Mouse (Mus musculus): ENCODE results near the gene Hopx. TPM values are rescaled to one million over a fixed set of nuclear protein-coding genes. Genes with fewer than 3 reads are reported as not detected.

The Hopx gene
- polyA plus RNA-seq, 1 experiment from 2014 or later, result 12.6 TPM

DNA sequence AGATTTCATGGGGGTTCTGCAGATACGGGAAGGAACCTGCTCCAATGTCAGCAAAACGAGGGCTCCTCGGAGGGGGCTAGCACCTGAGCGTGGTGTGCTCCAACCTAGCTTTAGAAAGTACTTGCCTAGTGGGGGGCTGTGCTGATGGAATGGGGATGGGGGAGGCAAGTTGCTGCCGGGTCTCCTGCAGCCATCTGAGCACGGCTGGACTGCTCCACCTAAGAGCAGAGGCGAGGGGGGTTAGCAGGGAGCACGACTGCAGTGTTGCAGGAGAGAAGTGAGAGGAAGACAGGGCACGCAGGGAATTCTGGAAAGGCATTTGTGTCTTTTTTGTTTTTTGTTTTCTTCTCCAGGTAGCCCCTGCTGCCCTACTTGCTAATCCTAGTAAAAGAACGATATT, 54.6 kb downstream of the Hopx start:
- 0 out of 2 replicates have a peak, but pooled peaks cover 5% of the 10 kb centered on the region for H3K4me1 ChIP-seq

DNA sequence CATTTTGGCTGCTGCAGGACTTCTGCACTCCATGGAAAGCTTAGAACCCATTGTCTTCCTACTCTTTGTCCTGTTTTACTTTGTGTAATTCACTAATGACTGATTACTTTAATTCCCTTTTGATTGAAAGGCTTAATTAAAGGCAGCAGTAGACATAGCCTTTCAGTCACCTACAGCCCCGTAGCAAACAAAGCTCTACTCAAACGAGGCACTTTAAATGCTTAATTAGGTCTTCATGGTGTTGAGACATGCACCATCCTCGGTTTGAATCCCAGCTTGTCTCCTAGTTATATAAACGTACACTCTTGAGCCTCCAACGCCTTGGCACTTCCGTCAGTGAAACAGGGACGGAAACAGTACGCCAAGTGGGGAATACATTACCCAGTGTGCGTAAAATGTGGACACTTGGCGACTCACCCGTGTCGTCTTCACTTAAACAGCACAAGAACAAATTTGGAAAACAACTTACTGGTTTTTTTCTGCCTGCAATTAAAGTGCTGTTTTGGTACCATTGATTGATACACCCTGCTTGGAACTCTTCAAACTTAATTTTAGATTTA, 58.0 kb downstream of the Hopx start:
- no peak overlapping the region for H3K9ac ChIP-seq
- H3K4me2 ChIP-seq, result no peak overlapping the region
- H3K36me3 ChIP-seq, result no peaks in the 10 kb centered on the region
- H3K27me3 ChIP-seq (replicated peaks), result no peaks in the 10 kb centered on the region
- 77% methylated on average over 12 of the region's 12 CpGs for WGBS
- ATAC-seq (ENCODE audit: extremely low read depth, insufficient number of reproducible peaks, low FRiP score, low TSS enrichment), result no peak
- H3K27ac ChIP-seq (replicated peaks), result no peak overlapping the region
- 0 out of 2 replicates have a peak, but pooled peaks cover 5% of the 10 kb centered on the region for H3K4me1 ChIP-seq
- H3K9me3 ChIP-seq, result 0 out of 2 replicates have a peak, but pooled peaks cover 7% of the 10 kb centered on the region
- no peak overlapping the region for H3K4me3 ChIP-seq

More for the DNA sequence above, 54.6 kb downstream of the Hopx start:
- Histone ChIP-seq H3K4me2 (no peak overlapping the region), H3K4me3 (no peak overlapping the region), H3K9me3 (no peaks in the 10 kb centered on the region), H3K27me3 (replicated peaks) (no peaks in the 10 kb centered on the region), H3K36me3 (no peaks in the 10 kb centered on the region), H3K9ac (no peak overlapping the region), H3K27ac (replicated peaks) (no peak overlapping the region)
- ATAC-seq (ENCODE audit: extremely low read depth, insufficient number of reproducible peaks, low FRiP score, low TSS enrichment), result no peak
- WGBS, result 40% methylated on average over 10 of the region's 10 CpGs

DNA sequence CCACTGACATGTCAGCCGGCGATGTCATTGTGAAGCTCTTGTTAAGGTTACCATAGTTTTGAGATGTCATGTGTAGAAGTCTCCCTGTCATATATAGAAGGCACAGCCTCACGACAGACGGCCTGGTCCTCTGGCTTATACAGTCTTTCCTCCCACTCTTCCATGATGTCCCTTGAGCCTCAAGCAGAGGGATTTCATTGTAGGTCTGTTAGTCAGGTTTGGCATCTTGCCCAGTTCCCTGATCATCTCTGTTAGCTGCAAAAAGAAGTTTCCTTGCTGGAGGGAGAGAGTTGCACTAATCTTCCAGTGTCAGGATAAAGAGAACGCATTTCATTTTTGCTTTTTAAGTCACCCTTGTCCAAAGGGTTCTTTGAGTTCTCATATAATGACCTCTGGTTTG, 62.3 kb downstream of the Hopx start:
- no peak for ATAC-seq (ENCODE audit: extremely low read depth, insufficient number of reproducible peaks, low FRiP score, low TSS enrichment)
- no peaks in the 10 kb centered on the region for H3K27me3 ChIP-seq (replicated peaks)
- no peak overlapping the region for H3K27ac ChIP-seq (replicated peaks)
- 80% methylated on average over 5 of the region's 5 CpGs for WGBS
- H3K9ac ChIP-seq, result no peak overlapping the region
- H3K36me3 ChIP-seq, result no peaks in the 10 kb centered on the region
- H3K4me2 ChIP-seq, result no peak overlapping the region
- H3K4me3 ChIP-seq, result no peak overlapping the region
- H3K9me3 ChIP-seq, result 0 out of 2 replicates have a peak, but pooled peaks cover 7% of the 10 kb centered on the region
- H3K4me1 ChIP-seq, result no peaks in the 10 kb centered on the region

DNA sequence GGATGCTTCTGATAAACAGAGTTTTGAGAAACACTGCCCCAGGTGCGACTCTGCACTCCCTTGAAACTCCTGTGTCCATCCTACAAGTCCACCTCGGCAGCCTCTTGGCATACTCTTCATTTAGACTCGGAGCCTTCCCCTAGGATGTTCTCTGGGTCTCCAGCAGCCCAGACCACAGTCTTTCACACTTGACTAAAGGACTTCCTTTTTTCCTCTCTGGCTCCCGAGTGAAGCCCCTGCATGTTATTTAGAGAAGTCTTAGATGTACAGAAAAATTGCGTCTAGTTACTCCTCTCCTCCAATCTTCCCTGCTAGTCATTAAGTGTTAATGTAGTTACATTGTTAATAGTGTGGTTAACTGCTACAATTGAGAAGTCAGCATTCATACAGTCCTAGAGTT, 70.6 kb downstream of the Hopx start:
- no peak overlapping the region for H3K27ac ChIP-seq (replicated peaks)
- no peaks in the 10 kb centered on the region for H3K36me3 ChIP-seq
- 55% methylated on average over 5 of the region's 5 CpGs for WGBS
- no peak overlapping the region for H3K4me2 ChIP-seq
- H3K27me3 ChIP-seq (replicated peaks), result no peaks in the 10 kb centered on the region
- ATAC-seq (ENCODE audit: extremely low read depth, insufficient number of reproducible peaks, low FRiP score, low TSS enrichment), result no peak
- H3K9me3 ChIP-seq, result no peaks in the 10 kb centered on the region
- H3K4me3 ChIP-seq, result no peak overlapping the region
- no peak overlapping the region for H3K9ac ChIP-seq
- H3K4me1 ChIP-seq, result no peaks in the 10 kb centered on the region

DNA sequence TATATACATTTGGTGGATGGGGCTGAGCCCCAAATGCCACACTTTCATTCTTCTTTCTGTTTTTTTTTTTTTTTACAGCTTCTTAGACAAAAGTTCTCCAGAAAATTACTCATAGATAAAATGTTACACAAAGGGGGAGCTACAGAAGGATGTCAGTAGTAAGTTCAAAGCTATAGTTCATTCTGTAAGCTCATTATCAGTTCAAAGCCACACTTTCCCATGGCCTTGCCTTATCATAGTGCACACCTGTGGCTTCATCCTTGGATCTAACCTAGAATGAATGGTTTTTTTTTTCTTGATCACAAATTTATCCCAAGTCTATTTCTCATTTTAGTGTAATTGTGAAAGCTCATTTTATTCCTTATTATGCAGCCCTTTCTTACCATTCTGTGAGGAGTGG, 75.5 kb downstream of the Hopx start:
- no peak overlapping the region for H3K4me2 ChIP-seq
- H3K27ac ChIP-seq (replicated peaks), result no peak overlapping the region
- no peaks in the 10 kb centered on the region for H3K4me1 ChIP-seq
- no peak for ATAC-seq (ENCODE audit: extremely low read depth, insufficient number of reproducible peaks, low FRiP score, low TSS enrichment)
- H3K4me3 ChIP-seq, result no peak overlapping the region
- no peaks in the 10 kb centered on the region for H3K27me3 ChIP-seq (replicated peaks)
- H3K9ac ChIP-seq, result no peak overlapping the region
- no peaks in the 10 kb centered on the region for H3K36me3 ChIP-seq
- H3K9me3 ChIP-seq, result no peaks in the 10 kb centered on the region

DNA sequence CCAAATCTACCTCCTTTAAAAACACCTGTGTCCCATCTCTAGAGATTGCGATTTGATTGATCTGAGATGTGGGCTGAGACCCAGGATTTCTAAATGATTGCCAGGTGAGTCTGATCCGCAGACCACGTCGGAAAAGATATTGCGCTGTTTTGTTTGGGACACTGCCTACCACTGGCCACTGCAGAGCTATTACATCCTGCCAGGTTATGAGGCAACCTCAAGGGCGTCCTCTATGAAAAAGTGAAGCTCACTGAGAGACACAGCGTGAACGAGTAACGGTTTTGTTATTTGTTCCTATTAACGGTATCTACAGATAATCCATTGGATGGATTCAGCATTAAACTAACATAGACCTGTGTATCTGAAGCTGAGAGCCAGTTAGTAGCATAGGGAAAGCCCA, 76.5 kb downstream of the Hopx start:
- WGBS, result 86% methylated on average over 10 of the region's 10 CpGs
- ATAC-seq (ENCODE audit: extremely low read depth, insufficient number of reproducible peaks, low FRiP score, low TSS enrichment), result no peak

More for the DNA sequence above, 76.5 kb downstream of the Hopx start:
- Histone ChIP-seq H3K27me3 (replicated peaks) (no peaks in the 10 kb centered on the region), H3K9ac (no peak overlapping the region), H3K36me3 (no peaks in the 10 kb centered on the region), H3K4me1 (no peaks in the 10 kb centered on the region), H3K27ac (replicated peaks) (no peak overlapping the region), H3K4me3 (no peak overlapping the region), H3K9me3 (no peaks in the 10 kb centered on the region), H3K4me2 (no peak overlapping the region)

Other genes starting within 250 kb of the Hopx start
- gene Aasdh, start 209.6 kb downstream of the Hopx start, polyA plus RNA-seq (2015; fragmentation: Nextera tagmentation; extraction: Ambion mirVana), result 14.8 and 18.9 TPM in 2 replicates
- 229 and 249 TPM in 2 replicates for gene Paics, start 163.8 kb downstream of the Hopx start, polyA plus RNA-seq (2015; fragmentation: Nextera tagmentation; extraction: Ambion mirVana)
- 20.8 and 25.0 TPM in 2 replicates for gene Ppat, start 163.5 kb downstream of the Hopx start, polyA plus RNA-seq (2015; fragmentation: Nextera tagmentation; extraction: Ambion mirVana)
- 48.4 and 55.4 TPM in 2 replicates for gene Srp72, start 140.4 kb downstream of the Hopx start, polyA plus RNA-seq (2015; fragmentation: Nextera tagmentation; extraction: Ambion mirVana)
- gene Arl9, start 111.1 kb downstream of the Hopx start, polyA plus RNA-seq (2015; fragmentation: Nextera tagmentation; extraction: Ambion mirVana), result 0.31 TPM in 1 of 2 replicates, not detected in the other
- gene Thegl, start 99.1 kb downstream of the Hopx start, polyA plus RNA-seq (2015; fragmentation: Nextera tagmentation; extraction: Ambion mirVana), result 0.08 and 0.11 TPM in 2 replicates
- gene Spink2, start 96.3 kb upstream of the Hopx start, polyA plus RNA-seq (2015; fragmentation: Nextera tagmentation; extraction: Ambion mirVana), result 5.7 and 5.9 TPM in 2 replicates
- 21.1 and 23.2 TPM in 2 replicates for gene Rest, start 150.4 kb upstream of the Hopx start, polyA plus RNA-seq (2015; fragmentation: Nextera tagmentation; extraction: Ambion mirVana)
- 18.8 and 19.2 TPM in 2 replicates for gene Noa1, start 195.0 kb upstream of the Hopx start, polyA plus RNA-seq (2015; fragmentation: Nextera tagmentation; extraction: Ambion mirVana)
- 34.6 and 37.6 TPM in 2 replicates for gene Polr2b, start 195.0 kb upstream of the Hopx start, polyA plus RNA-seq (2015; fragmentation: Nextera tagmentation; extraction: Ambion mirVana)

All from heart, embryonic 13.5 days (tissue).